Mouse (Mus musculus) kidney, postnatal 36 days (tissue): ENCODE measurements around the gene Eral1.
A peak's percentile ranks its signal among the peaks of the same experiment; 100 is the strongest.

Source experiments
- DNase-seq, 2 experiments: peaks; one replicate each; pipeline ENCODE4 v3.0.0; 2021 to 2022; ENCODE audit warnings: mixed read lengths in 2 of 2

The Eral1 gene

GRCm38 (mm10) chr11:78079961-78080921, at the start of gene Eral1:
Gene Eral1 (minus strand): TSS chr11:78080383.
- DNase-seq = peak; percentile 89 to 92

- DNase-seq = no peak
Observed at GRCm38 (mm10) chr11:78129458-78129857, 49.3 kb upstream of the Eral1 start.

GRCm38 (mm10) chr11:78126739-78127138, 46.6 kb upstream of the Eral1 start:
- DNase-seq = no peak

- DNase-seq = peak in 1 of 2 experiments; percentile 40
Observed at GRCm38 (mm10) chr11:78125691-78126090, 45.5 kb upstream of the Eral1 start.

GRCm38 (mm10) chr11:78123782-78124181, 43.6 kb upstream of the Eral1 start:
- DNase-seq = no peak

GRCm38 (mm10) chr11:78122815-78123214, 42.6 kb upstream of the Eral1 start:
- DNase-seq = no peak

- DNase-seq = peak; percentile 40 to 62
Observed at GRCm38 (mm10) chr11:78121176-78121575, 41.0 kb upstream of the Eral1 start.

GRCm38 (mm10) chr11:78119898-78120297, 39.7 kb upstream of the Eral1 start:
- no peak for DNase-seq

GRCm38 (mm10) chr11:78118467-78118866, 38.3 kb upstream of the Eral1 start:
- no peak for DNase-seq

- peak in 1 of 2 experiments; percentile 17 for DNase-seq
Observed at GRCm38 (mm10) chr11:78116146-78116410, 35.9 kb upstream of the Eral1 start.

- DNase-seq = peak; percentile 97
Observed at GRCm38 (mm10) chr11:78115367-78116145, 35.4 kb upstream of the Eral1 start.

GRCm38 (mm10) chr11:78114676-78115366, 34.6 kb upstream of the Eral1 start:
- no peak for DNase-seq

GRCm38 (mm10) chr11:78113616-78114015, 33.4 kb upstream of the Eral1 start:
- DNase-seq = no peak

- no peak for DNase-seq
Observed at GRCm38 (mm10) chr11:78104501-78104900, 24.3 kb upstream of the Eral1 start.

- DNase-seq = peak in 1 of 2 experiments; percentile 67
Observed at GRCm38 (mm10) chr11:78102958-78103747, 23.0 kb upstream of the Eral1 start.

GRCm38 (mm10) chr11:78102142-78102541, 22.0 kb upstream of the Eral1 start:
- DNase-seq = no peak

- DNase-seq = no peak
Observed at GRCm38 (mm10) chr11:78100746-78101145, 20.6 kb upstream of the Eral1 start.

- no peak for DNase-seq
Observed at GRCm38 (mm10) chr11:78097077-78097476, 16.9 kb upstream of the Eral1 start.

- no peak for DNase-seq
Observed at GRCm38 (mm10) chr11:78095144-78095516, 14.9 kb upstream of the Eral1 start.

GRCm38 (mm10) chr11:78094504-78095143, 14.4 kb upstream of the Eral1 start, which contains the start of gene Fam222b:
Gene Fam222b (plus strand): TSS chr11:78094660.
- DNase-seq = peak; percentile 92 to 96

- DNase-seq = no peak
Observed at GRCm38 (mm10) chr11:78094137-78094503, 13.9 kb upstream of the Eral1 start.

GRCm38 (mm10) chr11:78087756-78088281, 7.6 kb upstream of the Eral1 start:
- no peak for DNase-seq
